Mouse (Mus musculus) left cerebral cortex, postnatal 36 days (tissue): Measurements from ENCODE around the gene Zfp637. TPM values are rescaled to one million over a fixed set of nuclear protein-coding genes. Genes with fewer than 3 reads are reported as not detected.

Experiments
- total RNA-seq, 2 experiments: library from RNA; stranded (reverse); gene quantifications; 2 replicates each; pipeline ENCODE4 v1.2.3; 2021

Gene Zfp637
- total RNA-seq, 2 experiments from 2014 or later: 60.2 to 64.9 TPM

Other genes starting within 250 kb of the Zfp637 start
- gene Zfp239, start 20.9 kb downstream of the Zfp637 start, total RNA-seq: 10 to 100 TPM; 44.7 to 48.0 TPM
- 100 to 1,000 TPM; 122 to 123 TPM for gene Hnrnpf, start 59.1 kb downstream of the Zfp637 start, total RNA-seq
- not detected for gene Fxyd4, start 96.5 kb downstream of the Zfp637 start, total RNA-seq
- 100 to 1,000 TPM; 208 to 212 TPM for gene Rasgef1a, start 170.3 kb downstream of the Zfp637 start, total RNA-seq